Mouse (Mus musculus): ENCODE results near the gene Nagk.
"Not testable (repeated sequence)": the region's sequence is repeated elsewhere in the genome, so short reads cannot be mapped to it uniquely, and the experiment has no call there.

Gene Nagk

GRCm38 (mm10) chr6:83794760-83795296, at the start of gene Nagk:
Nagk (plus strand) TSS chr6:83794982.
- DNase-seq (ENCODE audit: low spot score in 2 of 2) = peak; percentile 94 to 96

- no peak for DNase-seq (ENCODE audit: low spot score in 2 of 2)
Observed at GRCm38 (mm10) chr6:83745466-83745865, 49.3 kb upstream of the Nagk start.

GRCm38 (mm10) chr6:83749286-83749685, 45.5 kb upstream of the Nagk start:
- no peak for DNase-seq (ENCODE audit: low spot score in 2 of 2)

GRCm38 (mm10) chr6:83750171-83750684, 44.6 kb upstream of the Nagk start:
- peak; percentile 32 to 77 for DNase-seq (ENCODE audit: low spot score in 2 of 2)

GRCm38 (mm10) chr6:83756051-83756450, 38.7 kb upstream of the Nagk start:
- no peak for DNase-seq (ENCODE audit: low spot score in 2 of 2)

GRCm38 (mm10) chr6:83762344-83762743, 32.4 kb upstream of the Nagk start, which contains the start of gene Ankrd53:
Ankrd53 (plus strand) TSS chr6:83762644.
- DNase-seq (ENCODE audit: low spot score in 2 of 2) = no peak

- peak in 1 of 2 experiments; percentile 33 for DNase-seq (ENCODE audit: low spot score in 2 of 2)
Observed at GRCm38 (mm10) chr6:83762880-83763431, 31.8 kb upstream of the Nagk start.

- DNase-seq (ENCODE audit: low spot score in 2 of 2) = no peak
Observed at GRCm38 (mm10) chr6:83766982-83767381, 27.8 kb upstream of the Nagk start.

- DNase-seq (ENCODE audit: low spot score in 2 of 2) = no peak
Observed at GRCm38 (mm10) chr6:83768485-83768884, 26.3 kb upstream of the Nagk start.

GRCm38 (mm10) chr6:83774126-83774525, 20.7 kb upstream of the Nagk start:
- no peak for DNase-seq (ENCODE audit: low spot score in 2 of 2)

GRCm38 (mm10) chr6:83774781-83775563, 19.8 kb upstream of the Nagk start:
- DNase-seq (ENCODE audit: low spot score in 2 of 2) = peak; percentile 20 to 26

- DNase-seq (ENCODE audit: low spot score in 2 of 2) = peak; percentile 77 to 87
Observed at GRCm38 (mm10) chr6:83775638-83776293, 19.0 kb upstream of the Nagk start, which contains the start of gene Tex261. Tex261 (minus strand) TSS chr6:83775813.

GRCm38 (mm10) chr6:83778306-83778705, 16.5 kb upstream of the Nagk start:
- no peak for DNase-seq (ENCODE audit: low spot score in 2 of 2)

- DNase-seq (ENCODE audit: low spot score in 2 of 2) = peak in 1 of 2 experiments; percentile 58
Observed at GRCm38 (mm10) chr6:83779026-83779425, 15.8 kb upstream of the Nagk start.

- no peak for DNase-seq (ENCODE audit: low spot score in 2 of 2)
Observed at GRCm38 (mm10) chr6:83786426-83786825, 8.4 kb upstream of the Nagk start.

GRCm38 (mm10) chr6:83788554-83788953, 6.2 kb upstream of the Nagk start:
- DNase-seq (ENCODE audit: low spot score in 2 of 2) = no peak

- DNase-seq (ENCODE audit: low spot score in 2 of 2) = not testable (repeated sequence)
Observed at GRCm38 (mm10) chr6:83790533-83790932, 4.2 kb upstream of the Nagk start.

GRCm38 (mm10) chr6:83791251-83791890, 3.4 kb upstream of the Nagk start:
- no peak for DNase-seq (ENCODE audit: low spot score in 2 of 2)

GRCm38 (mm10) chr6:83795492-83795900, 714 bp downstream of the Nagk start:
- DNase-seq (ENCODE audit: low spot score in 2 of 2) = no peak

- no peak for DNase-seq (ENCODE audit: low spot score in 2 of 2)
Observed at GRCm38 (mm10) chr6:83796686-83797085, 1.9 kb downstream of the Nagk start.

GRCm38 (mm10) chr6:83802033-83802432, 7.3 kb downstream of the Nagk start:
- DNase-seq (ENCODE audit: low spot score in 2 of 2) = no peak

GRCm38 (mm10) chr6:83802846-83803245, 8.1 kb downstream of the Nagk start:
- DNase-seq (ENCODE audit: low spot score in 2 of 2) = no peak
